Comparison of ENCODE assay signal across 8 mouse cellular contexts in the genomic region with DNA sequence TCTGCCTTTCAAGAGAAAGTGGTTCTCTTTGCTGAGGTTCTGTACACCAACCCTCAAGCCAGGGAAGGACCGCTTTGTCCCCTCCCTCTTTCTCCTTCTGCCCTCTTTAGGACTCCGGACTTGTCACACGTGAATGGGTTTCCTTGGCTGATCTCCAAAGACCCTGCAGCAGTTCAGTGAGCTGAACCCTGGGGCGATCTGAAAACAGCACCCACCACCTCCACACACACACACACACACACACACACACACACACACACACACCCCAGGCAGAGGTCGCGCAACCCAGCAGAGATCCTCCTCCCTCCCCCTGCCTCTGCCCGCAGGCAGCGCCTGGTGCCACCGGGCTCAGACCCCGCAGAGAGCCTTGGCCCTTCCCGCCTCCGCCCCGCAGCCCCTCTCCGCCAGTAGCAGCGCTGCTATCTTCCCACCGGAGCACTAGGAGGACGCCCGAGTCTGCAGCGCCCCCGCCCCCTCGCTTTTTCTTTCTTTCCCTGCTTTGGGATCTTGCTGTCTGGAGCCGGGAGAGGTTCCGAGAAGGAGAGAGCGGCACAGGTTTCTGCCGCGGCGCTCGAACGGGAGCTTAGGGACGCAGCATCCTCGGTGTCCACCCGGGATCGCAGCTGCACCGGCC. TPM values are rescaled to one million over a fixed set of nuclear protein-coding genes. Genes with fewer than 3 reads are reported as not detected.
A peak's percentile ranks its signal among the peaks of the same experiment; 100 is the strongest.
DNase-seq lines count a peak whose midpoint lies in the region; ATAC-seq lines count a peak whose summit lies in the region.

TSS of gene B3gat2 (plus strand) at position 252 of the 634 bp plus-strand sequence.

- ATAC-seq in heart, embryonic 12.5 days (ENCODE audit: insufficient number of reproducible peaks, low FRiP score), result peak; percentile 34; the same call in 1 of the 2 replicates
- ATAC-seq in kidney, embryonic 15.5 days (replicated peaks; ENCODE audit: low FRiP score), result peak; percentile 76
- peak; percentile 30; the same call in 1 of the 2 replicates for ATAC-seq in liver, embryonic 11.5 days (replicated peaks; ENCODE audit: low FRiP score)

- H3K27ac ChIP-seq in heart, embryonic 12.5 days (ENCODE audit: poor library complexity, severe bottlenecking), result no peak within 1 kb of the TSS
- peak within 1 kb of the TSS; percentile 48 for H3K27ac ChIP-seq in kidney, embryonic 15.5 days
- H3K27ac ChIP-seq in liver, embryonic 11.5 days (ENCODE audit: low read depth, low read length), result no peak within 1 kb of the TSS

- peaks cover 63% of the 10 kb centered on the region for H3K27me3 ChIP-seq in heart, embryonic 12.5 days (replicated peaks)
- peaks cover 51% of the 10 kb centered on the region for H3K27me3 ChIP-seq in kidney, embryonic 15.5 days
- H3K27me3 ChIP-seq in liver, embryonic 11.5 days (replicated peaks; ENCODE audit: control insufficient read depth, insufficient read depth, low read length), result peaks cover 53% of the 10 kb centered on the region

- peak within 1 kb of the TSS; percentile 55 for H3K9ac ChIP-seq in heart, embryonic 12.5 days
- H3K9ac ChIP-seq in kidney, embryonic 15.5 days, result peak within 1 kb of the TSS; percentile 40
- H3K9ac ChIP-seq in liver, embryonic 11.5 days (ENCODE audit: low read depth, low read length), result no peak within 1 kb of the TSS

- WGBS in heart, embryonic 12.5 days, result 2% methylated on average over 30 of the region's 34 CpGs
- under 1% methylated on average over 34 of the region's 34 CpGs for WGBS in kidney, embryonic 15.5 days
- WGBS in liver, embryonic 11.5 days, result 3% methylated on average over 33 of the region's 34 CpGs

- H3K4me2 ChIP-seq in heart, embryonic 12.5 days, result peak within 1 kb of the TSS; percentile 99
- peak within 1 kb of the TSS; percentile 96 for H3K4me2 ChIP-seq in kidney, embryonic 15.5 days
- peak within 1 kb of the TSS; percentile 83 for H3K4me2 ChIP-seq in liver, embryonic 11.5 days

- H3K4me3 ChIP-seq in heart, embryonic 12.5 days, result peak within 1 kb of the TSS; percentile 69
- H3K4me3 ChIP-seq in kidney, embryonic 15.5 days (replicated peaks), result peak within 1 kb of the TSS; percentile 56
- H3K4me3 ChIP-seq in liver, embryonic 11.5 days (ENCODE audit: low read depth, low read length), result peak within 1 kb of the TSS; percentile 53

- H3K36me3 ChIP-seq in heart, embryonic 12.5 days, result no peaks in the 10 kb centered on the region
- no peaks in the 10 kb centered on the region for H3K36me3 ChIP-seq in kidney, embryonic 15.5 days
- H3K36me3 ChIP-seq in liver, embryonic 11.5 days (ENCODE audit: control insufficient read depth, insufficient read depth, low read length), result no peaks in the 10 kb centered on the region

- peaks cover 13% of the 10 kb centered on the region for H3K4me1 ChIP-seq in heart, embryonic 12.5 days (replicated peaks)
- peaks cover 25% of the 10 kb centered on the region for H3K4me1 ChIP-seq in kidney, embryonic 15.5 days
- peaks cover 3% of the 10 kb centered on the region for H3K4me1 ChIP-seq in liver, embryonic 11.5 days (replicated peaks; ENCODE audit: control insufficient read depth, insufficient read depth, low read length)

- DNase-seq in heart, adult 18-20 months, result no peak
- DNase-seq in cerebellum, adult 11-12 months, result peak; percentile 54
- DNase-seq in forelimb bud, embryonic 11.5 days (ENCODE audit: low read depth, low spot score), result peak; percentile 32
- peak; percentile 36 for DNase-seq in liver, embryonic 11.5 days (ENCODE audit: low spot score)
- peak; percentile 75 to 78 for DNase-seq in right cerebral cortex, postnatal 10 days (ENCODE audit: low spot score in 2 of 2)
- DNase-seq in c-Kit-positive CD71-positive TER-119-positive erythroid progenitor cells, embryonic 14.5 days (ENCODE audit: low spot score), result no peak

- no peaks in the 10 kb centered on the region for H3K9me3 ChIP-seq in heart, embryonic 12.5 days (replicated peaks)
- no peaks in the 10 kb centered on the region for H3K9me3 ChIP-seq in kidney, embryonic 15.5 days (replicated peaks)
- no peaks in the 10 kb centered on the region for H3K9me3 ChIP-seq in liver, embryonic 11.5 days (ENCODE audit: control insufficient read depth, low read length)

RNA-seq across cellular contexts. Expression of gene B3gat2, which starts in this region (rescaled TPM):
- polyA plus RNA-seq in heart, embryonic 12.5 days (2016; fragmentation: Nextera tagmentation; extraction: Ambion mirVana), result 0.45 and 0.86 TPM in 2 replicates
- total RNA-seq in heart, adult 18-20 months (2021), result not detected
- 8.8 and 9.5 TPM in 2 replicates for polyA plus RNA-seq in kidney, embryonic 15.5 days (2015; fragmentation: Nextera tagmentation; extraction: Ambion mirVana)
- polyA plus RNA-seq in liver, embryonic 11.5 days (2014; fragmentation: Nextera tagmentation; extraction: Ambion mirVana), result 0.23 and 0.55 TPM in 2 replicates

Comparison
In these comparisons a context has a peak if more than half of its experiments do, and no peak if none do; other contexts are left out.
1. Peak in ATAC-seq, H3K4me3 ChIP-seq, H3K9ac ChIP-seq and H3K4me2 ChIP-seq in heart, embryonic 12.5 days; RNA of the gene not detected or under 1 TPM.
2. Peak in DNase-seq, ATAC-seq, H3K4me3 ChIP-seq and H3K4me2 ChIP-seq in liver, embryonic 11.5 days; RNA of the gene not detected or under 1 TPM.
3. DNase-seq: peak in cerebellum, adult 11-12 months (single experiment), forelimb bud, embryonic 11.5 days (single experiment) and right cerebral cortex, postnatal 10 days (2 of 2); none in heart, adult 18-20 months (0 of 2) and c-Kit-positive CD71-positive TER-119-positive erythroid progenitor cells, embryonic 14.5 days (single experiment).
4. Peak in every context shown above with its lines, with median percentiles within 50 percentile points of each other: ATAC-seq, H3K4me2 ChIP-seq and H3K4me3 ChIP-seq.